Mouse (Mus musculus) bone marrow, adult 2 months (tissue): ENCODE results near the gene Zdhhc7.

ENCODE experiments used
- CTCF ChIP-seq: fragments of 200-500 bp; IDR thresholded peaks from 2 replicates; pipeline ENCODE4 v1.5.1; 2011; ENCODE audit warnings: low read length, control low read depth; ENCODE audit not compliant: control insufficient read depth, insufficient read depth
- POLR2A ChIP-seq: fragments of 200-500 bp; IDR thresholded peaks from 2 replicates; pipeline ENCODE4 v1.6.1; 2011; ENCODE audit warnings: low read depth, mild to moderate bottlenecking, control low read depth, low read length, borderline replicate concordance; ENCODE audit not compliant: control insufficient read depth

GRCm38 (mm10) chr8:120124261-120124660 is 23.0 kb upstream of the Zdhhc7 start:
- TF ChIP-seq POLR2A, result no peak
- TF ChIP-seq CTCF, result no peak
